Mouse (Mus musculus) spleen, postnatal 4 days (tissue): ENCODE results near the gene Cenpb.

ENCODE experiments used
- DNase-seq, 2 experiments: peaks; one replicate each; pipeline ENCODE4 v3.0.0; 2022; ENCODE audit warnings: low spot score in 2 of 2

Cenpb gene

GRCm38 (mm10) chr2:131139287-131139686 is 40.6 kb downstream of the Cenpb start:
- DNase-seq, result peak; percentile 9 to 56

DNA sequence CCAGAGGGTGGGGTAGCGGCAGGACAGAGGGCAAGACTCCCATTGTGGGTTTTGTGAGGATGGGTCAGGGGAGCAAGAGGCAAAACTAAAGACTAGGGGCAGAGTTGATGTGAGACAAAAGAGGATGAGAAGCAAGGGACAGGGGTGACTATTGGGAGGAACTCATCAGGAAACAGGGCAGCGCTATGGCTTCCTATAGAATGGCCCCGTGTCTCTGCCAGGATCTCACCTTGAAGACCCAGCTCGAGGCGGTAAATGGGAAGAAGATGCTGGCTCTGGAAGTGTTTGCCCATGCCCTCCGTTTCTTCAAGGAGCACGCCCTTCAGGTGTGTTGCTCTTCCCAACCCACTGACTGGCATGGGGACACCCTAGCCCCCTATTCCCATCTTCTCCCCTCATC is 41.1 kb downstream of the Cenpb start:
- peak in 1 of 2 experiments; percentile 57 for DNase-seq

GRCm38 (mm10) chr2:131138296-131138695 is 41.6 kb downstream of the Cenpb start:
- DNase-seq, result peak; percentile 11 to 59

DNA sequence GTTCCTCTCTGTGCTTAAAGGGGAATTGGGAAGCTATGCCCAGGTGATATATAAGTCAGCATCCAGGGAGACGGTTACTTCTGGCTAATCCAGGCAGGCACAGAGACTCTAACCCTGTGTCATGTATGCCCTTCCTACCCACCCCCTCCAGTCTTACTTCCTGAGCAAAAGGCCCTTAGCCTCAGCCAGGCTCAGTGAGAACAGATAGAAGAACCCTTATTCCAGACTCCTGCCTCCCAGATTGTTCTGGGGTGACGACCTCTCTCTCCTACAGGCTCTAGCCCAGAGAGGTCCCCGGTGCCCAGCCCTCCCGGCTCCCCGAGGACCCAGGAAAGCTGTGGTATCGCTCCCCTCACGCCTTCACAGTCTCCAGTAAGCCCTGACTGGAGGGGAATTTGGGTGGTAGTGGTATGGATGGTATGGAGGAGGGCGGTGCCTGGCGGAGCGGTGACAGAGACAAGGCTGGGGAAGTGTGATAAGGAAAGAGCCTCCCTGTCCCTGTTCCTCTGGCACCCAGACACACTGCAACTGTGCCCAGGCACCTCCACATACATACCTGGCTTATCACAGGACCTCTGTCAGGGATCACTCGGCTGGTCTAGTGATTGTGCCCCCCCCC is 44.2 kb downstream of the Cenpb start:
- DNase-seq, result peak; percentile 78 to 83

- DNase-seq, result peak in 1 of 2 experiments; percentile 64
These were observed 45.0 kb downstream of the Cenpb start for GRCm38 (mm10) chr2:131134826-131135400.

DNA sequence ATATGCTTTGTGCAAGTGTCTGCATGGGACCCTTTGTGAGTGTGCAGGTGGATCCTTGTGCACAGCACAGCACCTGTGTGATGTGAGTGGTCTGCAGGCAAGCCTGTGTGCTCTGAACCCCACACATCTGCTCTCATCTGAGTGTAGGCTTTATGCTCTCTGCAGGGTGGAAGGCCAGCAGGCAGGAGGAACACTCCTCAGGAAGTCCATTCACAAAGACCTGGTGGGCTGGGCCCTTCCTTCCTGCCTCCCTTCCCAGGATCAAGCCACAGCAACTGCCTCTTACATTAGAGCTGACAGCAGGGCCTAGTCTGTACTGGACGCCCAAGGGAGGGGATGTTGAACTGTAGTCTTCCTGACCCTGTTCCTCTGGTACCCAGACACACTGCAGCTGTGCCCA is 45.5 kb downstream of the Cenpb start:
- peak in 1 of 2 experiments; percentile 62 for DNase-seq

DNA sequence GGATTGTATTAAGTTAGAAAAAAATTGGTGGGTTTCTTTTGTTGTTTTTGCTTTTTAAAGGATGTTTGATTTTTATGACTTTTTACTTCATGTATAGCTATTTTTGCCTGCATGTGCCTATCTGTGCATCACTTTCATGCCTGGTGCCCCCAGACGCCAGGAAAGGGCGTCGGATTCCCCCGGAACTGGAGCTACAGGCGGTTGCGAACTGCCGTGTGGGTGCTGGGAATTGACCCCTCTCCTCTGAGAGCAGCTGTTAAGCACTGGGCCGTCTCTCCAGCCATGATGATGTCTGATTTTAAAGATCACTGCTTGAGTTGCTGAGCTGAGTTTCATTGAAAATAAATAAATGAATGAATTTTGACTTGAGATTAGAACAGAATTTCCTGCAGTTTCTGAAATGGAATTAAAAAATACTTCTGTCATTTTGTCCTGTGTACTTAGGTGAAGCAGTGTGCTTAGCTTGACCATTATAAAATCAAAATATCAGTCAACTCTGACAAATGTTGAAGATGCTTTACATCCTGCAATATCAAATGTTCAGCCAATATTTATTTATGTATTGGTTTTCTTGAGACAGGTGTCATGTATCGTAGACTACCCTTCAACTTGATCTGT is 46.8 kb downstream of the Cenpb start, which contains the start of gene Gm11037:
TSS of gene Gm11037 (plus strand) at position 568 of the 618 bp plus-strand sequence.
- peak in 1 of 2 experiments; percentile 56 for DNase-seq

GRCm38 (mm10) chr2:131132111-131132888 is 47.6 kb downstream of the Cenpb start:
- DNase-seq, result peak in 1 of 2 experiments; percentile 54

DNA sequence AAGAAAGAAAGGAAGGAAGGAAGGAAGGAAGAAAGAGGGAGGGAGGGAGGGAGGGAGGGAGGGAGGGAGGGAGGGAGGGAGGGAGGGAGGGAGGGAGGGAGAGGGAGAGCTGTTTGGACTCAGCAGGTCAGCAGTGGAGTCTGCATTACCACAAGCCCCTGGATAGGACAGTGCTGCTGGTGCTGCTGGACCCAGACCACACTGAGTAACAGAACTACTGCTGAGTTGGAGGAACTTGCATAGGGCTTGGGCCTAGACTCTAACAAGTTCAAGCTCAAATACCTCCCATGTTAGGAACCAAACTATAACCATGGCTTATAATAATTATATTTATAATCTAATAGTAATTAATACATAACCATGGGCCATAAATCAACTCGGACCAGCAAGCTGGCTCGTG is 49.0 kb downstream of the Cenpb start:
- peak in 1 of 2 experiments; percentile 52 for DNase-seq

DNA sequence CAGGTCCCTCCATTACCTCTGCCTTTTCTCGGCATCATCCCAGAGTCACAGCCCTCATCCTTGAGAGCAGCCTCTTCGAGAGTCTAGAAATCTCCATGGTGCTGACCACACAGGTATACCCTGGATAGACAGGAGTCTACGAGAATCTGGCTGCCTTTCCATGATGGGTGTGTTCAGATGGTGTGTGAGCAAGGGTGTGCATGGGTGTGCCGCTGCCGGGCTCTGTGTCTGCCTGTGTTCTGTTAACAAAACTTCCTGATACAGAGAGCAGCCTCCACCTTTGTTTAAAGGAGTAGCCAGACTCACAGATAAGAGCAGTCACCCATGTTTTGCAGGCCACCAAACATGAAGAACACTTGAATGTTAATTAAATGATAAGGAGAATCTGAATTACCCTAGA is 50.0 kb downstream of the Cenpb start:
- peak in 1 of 2 experiments; percentile 60 for DNase-seq

DNA sequence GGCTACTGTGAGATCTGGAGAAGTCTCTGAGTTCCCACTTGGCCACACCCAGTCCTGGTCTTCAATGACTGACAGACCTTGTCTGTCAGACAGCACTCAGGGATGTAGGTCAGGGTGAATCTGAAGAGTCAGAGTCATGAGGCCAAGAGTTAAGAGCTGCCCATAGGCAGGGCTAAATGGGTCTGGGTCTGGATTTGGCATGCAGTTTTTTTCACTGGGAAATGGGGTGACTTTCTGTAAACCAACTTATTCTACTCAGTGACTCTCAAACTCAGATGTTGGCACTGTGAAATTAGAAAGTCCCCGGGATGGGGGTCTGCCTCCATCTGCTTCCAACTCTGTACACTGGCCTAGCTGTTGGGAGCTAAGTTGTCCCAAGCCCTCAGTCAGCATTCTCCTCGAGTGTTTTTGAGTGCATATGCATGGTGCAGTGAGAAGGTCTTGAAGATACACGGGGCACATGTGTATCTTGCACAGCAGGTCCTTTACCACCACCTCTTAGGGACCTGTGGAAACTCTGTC is 51.2 kb downstream of the Cenpb start:
- peak in 1 of 2 experiments; percentile 56 for DNase-seq

DNA sequence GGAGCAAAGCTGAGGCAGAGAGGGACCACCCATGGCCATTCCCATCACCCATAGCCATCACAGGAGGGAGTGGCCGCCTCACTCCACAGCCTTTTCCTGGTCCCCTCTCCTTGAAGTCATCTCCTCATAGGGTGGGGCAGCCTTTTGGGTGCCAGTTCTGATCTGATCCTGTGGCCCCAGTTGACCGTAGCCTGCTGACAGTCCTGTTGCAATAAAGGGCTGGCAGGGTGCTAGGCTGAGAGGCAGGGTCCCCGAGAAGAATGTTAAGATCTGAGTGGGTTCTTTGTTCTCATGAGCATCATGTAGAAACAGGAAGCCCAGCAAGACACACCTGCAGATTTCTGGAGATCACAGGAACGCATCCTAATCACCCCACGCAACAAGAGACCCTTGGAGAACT is 51.7 kb downstream of the Cenpb start:
- peak in 1 of 2 experiments; percentile 59 for DNase-seq

DNA sequence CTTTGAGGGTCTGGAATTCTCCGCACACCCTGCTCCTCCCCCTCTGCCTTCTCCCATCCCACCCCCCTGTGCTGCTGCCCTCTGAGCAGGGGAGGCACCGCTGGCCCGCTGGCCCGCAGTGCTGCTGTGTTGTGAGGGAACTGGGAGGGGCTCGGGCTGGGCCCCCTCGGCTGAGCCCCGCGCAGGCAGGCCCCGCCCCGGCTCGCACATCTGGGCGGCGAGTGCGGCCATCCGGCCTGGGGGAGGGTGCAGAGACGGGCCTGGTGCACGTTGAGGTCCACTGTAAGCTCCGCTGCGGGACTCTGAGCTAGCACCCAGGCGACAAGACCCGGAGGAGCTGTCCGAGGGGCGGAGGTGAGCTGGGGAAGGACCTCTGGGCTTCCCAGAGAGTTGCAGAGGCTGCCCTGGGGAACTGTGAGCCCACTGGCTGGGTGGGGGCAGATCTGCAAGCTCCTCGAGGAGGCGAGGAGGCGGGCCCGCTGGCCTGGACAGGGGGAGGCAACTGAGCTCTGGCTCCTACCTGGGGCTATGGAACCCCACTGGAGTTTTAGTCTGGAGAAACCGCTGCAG is 52.6 kb downstream of the Cenpb start, which contains the start of gene Hspa12b:
TSS of gene Hspa12b (plus strand) at position 120 of the 570 bp plus-strand sequence.
- peak in 1 of 2 experiments; percentile 74 for DNase-seq

DNA sequence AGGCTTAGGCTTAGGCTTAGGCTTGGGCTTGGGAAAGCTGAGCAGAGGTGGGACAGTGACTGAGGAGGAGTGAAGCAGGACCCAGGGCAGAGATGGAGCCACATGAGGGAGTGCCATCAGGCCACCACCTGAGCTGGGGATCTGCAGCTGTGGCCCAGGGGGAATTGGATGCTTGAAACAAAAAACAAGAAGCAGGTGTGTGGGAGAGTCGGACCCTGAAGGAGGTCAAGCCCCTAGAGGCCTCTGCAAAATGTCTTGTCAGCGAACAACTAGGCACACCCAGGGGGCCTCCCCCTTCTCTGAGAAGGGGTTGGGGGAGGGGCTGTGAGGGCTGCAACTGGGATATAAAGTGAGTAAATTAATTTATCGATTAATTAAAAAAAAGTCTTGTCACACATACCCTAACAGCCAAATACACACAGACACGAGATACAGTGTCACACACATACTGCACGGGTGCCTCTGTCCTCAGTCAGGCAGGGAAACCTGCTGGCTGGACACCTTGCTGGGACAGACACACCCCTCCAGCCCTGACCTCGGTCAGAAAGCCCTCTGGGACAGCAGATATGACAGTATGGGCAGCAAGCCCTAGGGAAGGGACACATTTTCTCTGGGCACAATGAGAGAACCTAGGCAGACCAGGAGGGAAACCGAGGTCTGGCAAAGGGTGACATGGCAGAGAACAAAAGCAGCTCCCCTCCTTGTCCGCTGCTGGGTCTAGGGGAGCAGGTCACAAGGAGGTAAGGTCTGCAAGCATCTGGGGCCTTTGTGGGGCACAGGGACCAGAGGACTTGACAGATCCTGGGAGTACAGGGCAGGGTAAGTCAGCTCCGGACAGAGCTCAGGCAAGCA is 53.7 kb downstream of the Cenpb start:
- DNase-seq, result peak in 1 of 2 experiments; percentile 59
